Mouse (Mus musculus) layer of hippocampus, adult 9-11 months (tissue): ENCODE results near the gene Hmgn1.
A peak's percentile ranks its signal among the peaks of the same experiment; 100 is the strongest.
"Not testable (repeated sequence)": the region's sequence is repeated elsewhere in the genome, so short reads cannot be mapped to it uniquely, and the experiment has no call there.

Source experiments
- DNase-seq: peaks from one replicate; pipeline ENCODE4 v3.0.0; 2022

The Hmgn1 gene

DNA sequence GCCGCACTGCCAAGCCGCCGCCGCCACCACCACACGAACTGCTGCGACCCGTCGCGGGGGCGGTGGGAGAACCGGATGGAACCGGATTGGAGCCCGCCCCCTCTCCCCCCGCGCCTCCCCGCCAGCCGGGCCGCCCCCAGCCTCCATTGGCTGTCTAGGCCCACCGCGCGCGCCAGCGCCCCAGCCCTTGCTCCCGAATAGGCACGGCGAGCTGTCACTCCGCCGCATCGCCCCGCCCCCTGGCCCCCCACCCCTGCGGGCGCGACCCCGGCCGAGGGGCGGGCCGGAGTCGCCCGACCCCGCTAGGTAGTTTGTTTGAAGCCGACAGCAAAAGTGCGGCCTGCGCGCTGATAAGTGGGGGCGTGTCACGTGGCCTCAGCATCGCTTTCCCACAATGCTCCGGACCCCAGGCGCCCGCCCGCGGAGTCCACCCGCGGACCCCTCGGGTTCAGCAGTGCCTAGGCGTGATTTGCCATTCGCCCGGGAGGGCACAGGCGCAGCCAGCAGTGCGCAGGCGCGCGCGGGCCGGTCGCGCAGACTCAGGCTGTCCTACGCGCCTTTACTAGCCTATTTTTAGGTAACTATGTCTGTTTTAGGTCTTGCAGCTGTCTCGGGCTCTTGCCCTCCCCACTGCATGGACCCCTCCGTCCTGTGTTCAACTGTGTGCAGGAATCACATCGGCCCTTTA, at the start of gene Hmgn1:
TSS of gene Hmgn1 (minus strand) at position 73 of the 688 bp plus-strand sequence.
- peak; percentile 98 for DNase-seq

DNA sequence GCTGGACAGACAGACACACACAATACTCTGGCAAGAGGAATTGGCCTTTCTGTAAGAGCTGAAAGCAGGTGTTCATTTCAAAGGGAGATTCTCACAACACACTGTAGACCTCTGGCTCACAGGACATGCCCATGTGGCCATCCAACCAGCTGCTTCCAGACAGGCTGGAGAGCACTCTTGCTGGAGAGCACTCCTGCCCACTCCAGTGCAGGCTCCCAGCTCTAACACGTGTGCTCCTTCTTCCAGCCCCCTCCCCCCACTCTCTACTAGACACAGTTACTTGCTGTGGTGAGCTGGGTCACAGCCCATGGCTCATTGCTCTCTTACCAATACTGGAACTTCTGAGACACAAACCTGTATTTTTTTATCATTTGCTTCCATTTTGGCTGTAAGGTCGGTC, 47.9 kb upstream of the Hmgn1 start:
- no peak for DNase-seq

- no peak for DNase-seq
Observed at GRCm38 (mm10) chr16:96173648-96174047, 46.1 kb upstream of the Hmgn1 start.

- no peak for DNase-seq
Observed at GRCm38 (mm10) chr16:96168837-96169236, 41.3 kb upstream of the Hmgn1 start.

DNA sequence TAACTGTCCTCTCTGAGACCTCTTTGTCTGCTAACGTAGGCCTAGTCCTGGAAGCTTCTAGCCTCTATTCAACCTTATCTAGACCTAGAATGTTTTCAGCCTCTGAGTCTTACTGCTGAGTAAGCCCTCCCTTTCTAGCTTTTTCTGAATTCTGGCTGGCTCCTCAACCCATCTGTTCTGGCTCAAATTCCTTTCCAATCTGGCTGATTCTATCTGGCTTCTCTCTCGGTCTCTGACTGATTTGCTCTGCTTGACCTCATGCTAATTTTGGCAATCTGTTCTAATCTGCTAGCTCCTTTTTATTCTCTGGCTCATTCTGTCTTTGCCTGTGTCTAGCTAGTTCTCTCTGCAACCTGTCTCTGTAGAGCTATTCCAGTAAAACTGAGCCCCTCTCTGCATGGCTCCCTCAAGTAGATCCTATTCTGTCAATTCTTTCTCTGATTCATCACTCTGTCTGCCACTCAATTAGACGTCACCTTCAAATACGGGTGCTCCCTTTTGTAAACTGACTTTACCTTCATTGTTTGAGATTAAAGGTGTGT, 38.3 kb upstream of the Hmgn1 start:
- no peak for DNase-seq

- no peak for DNase-seq
Observed at GRCm38 (mm10) chr16:96161336-96161735, 33.8 kb upstream of the Hmgn1 start.

DNA sequence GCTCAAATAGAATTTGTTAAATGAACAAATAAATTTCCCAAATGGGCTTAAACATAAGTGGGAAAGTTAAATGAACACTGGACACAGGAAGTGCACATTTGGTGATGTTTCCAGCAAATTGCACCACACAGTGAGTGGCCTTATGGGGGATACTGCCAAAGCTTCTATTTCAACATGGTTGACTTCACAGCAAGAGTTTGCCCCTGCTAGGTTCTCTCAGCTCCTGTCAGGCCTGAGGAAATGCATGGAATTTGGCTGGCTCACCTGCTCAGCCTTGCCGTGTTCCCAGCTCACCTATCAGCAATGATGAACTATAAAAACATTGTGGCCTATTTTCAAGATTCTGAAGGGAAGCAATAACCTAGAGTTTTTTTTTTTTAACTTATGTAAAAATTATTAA, 33.4 kb upstream of the Hmgn1 start:
- no peak for DNase-seq

DNA sequence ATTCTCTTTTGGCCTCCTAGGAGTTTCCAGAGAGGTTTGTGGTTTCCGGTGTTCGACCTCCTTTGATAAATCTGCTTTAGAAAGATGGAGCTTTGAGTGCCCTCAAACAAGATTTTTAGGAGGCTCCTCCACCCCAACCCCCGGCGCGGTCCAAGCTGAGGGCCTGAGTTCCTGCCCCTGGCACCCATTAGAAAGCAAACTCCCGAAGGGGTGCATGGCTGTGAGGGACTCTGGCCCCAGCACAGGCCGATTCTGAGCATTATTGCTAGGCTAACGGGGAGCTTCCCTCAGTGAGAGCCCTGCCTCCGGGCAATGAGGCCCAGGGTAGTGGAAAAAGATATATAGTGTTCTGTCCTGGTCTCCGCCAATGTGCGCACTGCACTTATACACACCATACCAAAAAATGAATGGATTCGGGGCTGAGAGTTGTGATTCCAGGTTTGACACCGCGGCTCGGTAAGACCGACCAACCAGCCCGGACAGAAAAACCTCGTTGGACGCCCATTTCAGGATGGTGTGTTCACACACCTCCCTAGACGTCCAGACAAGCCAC, 32.3 kb upstream of the Hmgn1 start:
- no peak for DNase-seq

DNA sequence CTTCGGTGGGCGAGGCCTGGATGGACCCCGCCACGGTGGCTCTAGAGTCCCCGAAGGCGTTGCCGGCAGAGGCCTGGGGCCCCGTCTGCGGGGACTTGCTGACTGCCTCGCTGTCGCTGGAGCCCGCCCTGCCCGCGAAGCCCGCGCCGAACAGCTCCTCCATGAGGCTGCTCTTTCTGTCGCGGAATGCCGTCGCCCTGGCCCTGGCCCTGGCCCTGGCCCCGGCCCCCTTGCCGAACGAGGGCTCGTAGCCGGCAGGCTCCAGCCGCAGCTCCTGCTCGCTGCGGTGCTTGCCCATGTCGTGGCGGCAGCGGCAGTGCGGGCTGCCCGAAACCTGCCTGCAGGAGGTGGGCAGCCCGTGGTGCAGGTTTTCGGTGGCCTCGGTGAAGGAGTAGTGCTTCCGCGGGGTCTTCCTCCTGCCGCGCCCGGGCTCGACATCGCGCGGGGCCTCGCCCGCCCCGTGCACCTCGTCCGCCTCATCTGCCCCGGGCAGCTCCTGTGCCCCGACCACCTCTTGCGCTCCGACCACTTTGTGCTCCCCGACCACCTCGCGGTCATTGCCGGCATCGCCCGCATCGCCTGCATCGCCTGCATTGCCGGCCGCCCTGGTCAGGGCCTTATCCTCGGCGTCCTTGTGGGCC, 31.7 kb upstream of the Hmgn1 start:
- no peak for DNase-seq

DNA sequence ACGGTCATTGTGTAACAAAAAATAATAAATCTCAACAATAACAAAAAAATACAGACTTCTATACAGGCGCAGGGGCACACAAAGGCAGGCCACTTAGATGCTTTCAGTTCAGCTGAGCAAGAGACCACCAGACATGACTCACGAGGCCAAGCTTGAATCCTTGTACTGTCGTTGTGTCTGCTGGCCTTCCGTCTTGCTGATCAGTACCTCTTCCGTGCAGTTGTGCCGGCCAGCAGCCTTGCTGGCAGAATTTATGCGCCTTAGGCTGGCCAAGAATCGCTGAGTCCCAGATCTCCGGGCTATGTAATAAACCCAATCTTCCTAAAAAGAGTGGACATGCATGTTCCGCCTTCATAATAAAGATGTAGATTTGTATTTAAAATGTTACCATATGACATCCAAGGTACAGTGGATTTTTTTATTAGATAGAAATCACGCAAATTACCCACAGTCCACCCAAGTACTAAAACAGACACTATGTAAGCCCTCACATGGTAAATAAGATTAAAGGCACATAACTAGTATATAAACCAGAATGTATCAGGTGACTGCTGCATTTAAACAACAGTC, 31.1 kb upstream of the Hmgn1 start:
- DNase-seq: no peak

DNA sequence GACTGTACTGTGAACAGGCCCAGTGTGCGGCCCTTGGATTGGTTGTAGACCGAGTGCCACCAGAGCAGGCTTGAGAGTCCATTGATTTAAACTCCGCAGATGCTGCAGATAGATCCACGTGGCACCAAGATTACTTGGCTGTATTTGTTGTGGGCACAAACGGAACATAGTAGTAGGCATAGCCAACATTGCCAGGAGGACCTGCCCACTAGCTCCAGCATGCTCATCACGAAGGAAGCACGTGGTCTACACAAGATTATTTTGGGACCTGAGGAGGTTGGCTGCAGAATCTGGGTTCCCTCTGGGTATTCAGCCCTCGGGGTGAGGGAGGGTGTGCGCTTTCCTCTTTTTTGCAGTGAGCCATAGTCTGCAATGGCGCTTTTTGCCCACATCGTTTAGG, 29.6 kb upstream of the Hmgn1 start:
- peak; percentile 89 for DNase-seq

GRCm38 (mm10) chr16:96156019-96156418, 28.5 kb upstream of the Hmgn1 start:
- DNase-seq: peak; percentile 87

DNA sequence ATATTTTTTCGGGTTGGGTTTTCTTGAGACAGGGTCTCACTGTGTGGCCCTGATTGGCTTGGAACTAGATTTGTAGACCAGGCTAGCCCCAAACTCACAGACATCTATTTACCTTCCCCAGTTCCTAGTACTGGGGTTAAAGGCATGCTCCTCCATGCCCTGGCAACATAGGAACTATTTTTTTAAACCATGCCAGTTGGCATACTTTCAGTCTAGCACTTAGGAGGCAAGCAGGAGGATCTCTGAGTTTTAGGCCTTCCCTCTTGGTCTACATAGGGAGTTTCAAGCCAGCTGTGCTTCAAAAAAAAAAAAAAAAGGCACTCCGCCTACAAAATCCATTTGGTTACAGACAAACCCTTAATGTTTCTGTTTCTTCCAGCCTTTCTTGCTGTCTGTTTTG, 26.9 kb upstream of the Hmgn1 start:
- DNase-seq: no peak

DNA sequence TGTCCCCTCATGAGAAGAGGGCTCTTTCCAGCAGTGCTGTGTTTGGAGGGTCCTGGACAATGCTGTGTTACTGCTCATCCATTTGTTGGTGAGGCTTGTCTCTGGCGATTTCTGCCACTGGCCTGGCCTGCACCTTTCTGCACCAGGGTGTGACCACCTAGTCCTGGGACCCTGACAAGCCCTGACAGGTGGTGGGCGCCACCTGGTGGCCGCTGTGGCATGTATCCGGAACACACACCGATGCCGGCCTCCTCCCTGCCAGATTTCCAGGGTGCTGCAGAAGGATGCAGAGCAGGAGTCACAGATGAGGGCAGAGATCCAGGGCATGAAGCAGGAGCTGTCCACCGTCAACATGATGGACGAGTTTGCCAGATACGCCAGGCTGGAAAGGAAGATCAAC, 24.0 kb upstream of the Hmgn1 start:
- peak; percentile 47 for DNase-seq

- no peak for DNase-seq
Observed at GRCm38 (mm10) chr16:96150995-96151394, 23.5 kb upstream of the Hmgn1 start.

DNA sequence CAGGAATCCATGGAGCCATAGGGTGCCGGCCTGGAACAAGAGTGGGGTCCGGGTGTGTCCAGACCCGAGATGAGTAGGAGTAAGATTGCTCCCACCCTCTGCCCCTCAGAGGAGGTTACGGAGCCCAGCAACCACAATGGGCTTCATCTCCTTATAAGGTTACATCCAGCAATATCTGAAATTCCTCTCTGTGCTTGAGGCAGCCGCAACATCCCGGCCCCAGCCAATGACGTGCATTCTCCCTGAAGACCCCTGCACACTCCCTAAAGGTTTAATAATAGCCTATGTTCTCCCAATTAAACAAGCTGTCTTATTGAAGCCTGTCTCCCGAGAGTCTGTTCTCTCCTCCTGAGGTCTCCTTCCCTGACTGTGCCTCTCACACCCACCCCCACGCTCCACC, 21.8 kb upstream of the Hmgn1 start:
- no peak for DNase-seq

DNA sequence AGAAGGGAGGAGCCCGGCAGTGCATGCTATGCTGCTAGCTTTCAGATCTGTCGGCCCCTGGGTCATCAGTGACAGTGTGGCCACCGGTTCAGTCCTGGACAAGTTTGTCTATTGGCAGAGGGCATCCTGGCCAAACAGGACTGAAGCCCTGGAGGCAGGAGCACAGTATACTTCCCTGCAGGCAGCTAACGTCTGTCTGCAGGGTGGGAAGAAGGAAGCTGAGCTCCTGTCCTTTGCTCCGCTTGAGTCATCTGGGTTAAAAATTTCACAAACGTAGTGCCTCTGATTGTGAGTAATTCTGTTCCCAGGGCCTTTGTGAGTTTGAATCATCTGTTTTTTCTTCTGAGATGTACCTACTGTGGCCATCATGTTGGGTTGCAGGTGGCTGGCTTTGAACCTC, 21.3 kb upstream of the Hmgn1 start:
- DNase-seq: no peak

- no peak for DNase-seq
Observed at GRCm38 (mm10) chr16:96145814-96146213, 18.3 kb upstream of the Hmgn1 start.

DNA sequence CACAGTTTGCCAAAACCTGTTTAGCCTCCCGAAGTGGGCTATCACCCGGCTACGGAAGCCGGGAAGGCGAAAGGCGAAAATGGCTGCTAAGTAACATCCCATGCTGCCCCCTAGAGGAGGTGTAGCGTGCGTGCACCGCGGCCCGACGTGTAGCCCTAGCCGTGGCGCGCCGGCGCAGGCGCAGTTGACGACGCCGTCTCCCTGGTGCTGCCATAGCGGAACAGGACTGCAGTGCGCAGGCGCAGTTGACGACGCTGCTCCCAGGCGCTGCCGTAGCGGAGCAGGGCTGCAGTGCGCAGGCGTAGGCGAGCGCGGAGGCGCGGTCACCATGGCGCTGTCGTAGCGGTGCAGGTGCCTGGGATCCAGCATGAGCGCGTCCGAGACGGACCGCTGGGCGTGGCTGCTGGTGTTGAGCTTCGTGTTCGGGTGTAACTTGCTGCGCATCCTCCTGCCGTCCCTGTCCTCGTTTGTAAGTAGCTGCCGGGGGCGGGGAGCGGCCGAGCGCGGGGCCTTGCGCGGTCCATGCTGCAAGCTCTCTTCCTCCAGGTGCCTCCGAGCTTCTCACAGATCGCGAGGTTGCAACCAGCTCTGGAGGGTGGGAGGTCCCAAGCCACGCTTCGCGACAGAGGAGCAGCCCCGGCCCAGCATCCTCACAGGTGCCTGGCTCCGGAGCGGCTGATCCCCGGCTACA, 17.7 kb upstream of the Hmgn1 start, which contains the start of gene Wrb:
TSS of gene Wrb (plus strand) at position 298 of the 691 bp plus-strand sequence.
- DNase-seq: peak; percentile 100

GRCm38 (mm10) chr16:96144748-96145109, 17.2 kb upstream of the Hmgn1 start:
- DNase-seq: not testable (repeated sequence)

DNA sequence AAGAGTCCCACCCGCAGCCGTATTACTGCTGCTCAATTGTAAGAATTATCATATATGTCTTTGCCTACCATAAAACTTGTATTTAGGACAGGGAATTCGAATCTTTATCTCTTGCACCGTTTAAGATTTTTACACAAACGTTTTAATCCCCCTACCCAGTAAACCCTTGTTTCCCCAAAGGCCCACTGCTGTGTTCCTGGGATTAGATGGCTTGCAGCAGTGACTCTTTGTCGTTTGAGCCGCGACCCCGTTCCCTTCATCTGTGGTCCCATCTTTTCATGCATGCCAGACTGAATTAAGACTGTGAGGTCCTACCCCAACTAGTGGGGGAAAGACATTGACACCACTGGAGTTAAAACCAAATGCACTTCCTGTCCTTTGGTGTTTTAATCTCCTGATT, 937 bp upstream of the Hmgn1 start:
- no peak for DNase-seq

- no peak for DNase-seq
Observed at GRCm38 (mm10) chr16:96127288-96127656, 257 bp downstream of the Hmgn1 start.

DNA sequence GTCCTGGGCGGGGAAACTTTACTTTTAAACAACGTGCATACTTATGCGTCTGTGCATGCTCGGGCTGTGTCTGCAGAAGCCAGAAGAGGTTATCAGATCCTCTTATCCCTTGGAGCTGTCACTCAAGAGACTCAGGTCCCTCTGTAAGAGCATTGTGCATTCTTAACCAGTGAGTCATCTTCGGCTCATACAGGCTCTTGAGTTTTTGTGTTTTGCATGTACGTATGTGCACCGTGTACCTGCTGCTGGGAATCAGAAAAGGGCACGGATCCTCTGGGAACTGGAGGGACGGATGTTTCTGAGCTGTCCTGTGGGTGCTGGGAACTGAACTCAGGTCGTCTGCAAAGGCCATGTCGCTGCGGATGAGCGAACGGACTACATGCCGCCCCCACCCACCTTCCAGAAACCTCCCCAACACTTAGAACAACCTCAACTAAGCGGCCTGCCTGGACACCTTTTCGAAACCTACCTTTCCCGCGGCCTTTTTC, 801 bp downstream of the Hmgn1 start:
- DNase-seq: no peak
